Mouse (Mus musculus): ENCODE measurements around the gene Adh6a. TPM values are rescaled to one million over a fixed set of nuclear protein-coding genes. Genes with fewer than 3 reads are reported as not detected.

Gene Adh6a
- total RNA-seq, 1 experiment from 2014 or later = not detected

Other genes with a start within 250 kb of the Adh6a start
- not detected in 2 replicates for gene 1110002E22Rik, start 248.2 kb upstream of the Adh6a start, total RNA-seq (2017)
- not detected in 2 replicates for gene Gm5105, start 245.9 kb upstream of the Adh6a start, total RNA-seq (2017)
- 9.6 and 28.1 TPM in 2 replicates for gene Trmt10a, start 169.8 kb upstream of the Adh6a start, total RNA-seq (2017)
- 1.2 and 4.3 TPM in 2 replicates for gene Mttp, start 168.3 kb upstream of the Adh6a start, total RNA-seq (2017)
- not detected in 2 replicates for gene 4930579F01Rik, start 119.5 kb upstream of the Adh6a start, total RNA-seq (2017)
- not detected in 2 replicates for gene Adh7, start 95.5 kb upstream of the Adh6a start, total RNA-seq (2017)
- not detected in 2 replicates for gene Adh1, start 52.3 kb upstream of the Adh6a start, total RNA-seq (2017)
- not detected in 2 replicates for gene Adh6b, start 28.5 kb downstream of the Adh6a start, total RNA-seq (2017)
- not detected in 2 replicates for gene Adh4, start 102.2 kb downstream of the Adh6a start, total RNA-seq (2017)
- gene Adh5, start 129.8 kb downstream of the Adh6a start, total RNA-seq (2017) = 139 and 141 TPM in 2 replicates
- 48.5 and 61.1 TPM in 2 replicates for gene Metap1, start 176.2 kb downstream of the Adh6a start, total RNA-seq (2017)
- gene Eif4e, start 212.9 kb downstream of the Adh6a start, total RNA-seq (2017) = 197 and 200 TPM in 2 replicates

Measured in common myeloid progenitor, adult 5-6 weeks (primary cell).